Mouse (Mus musculus) cerebellum, adult 2 months (tissue): Measurements from ENCODE around the gene Hpd.

Experiments
- CTCF ChIP-seq: fragments of 200-500 bp; IDR thresholded peaks from 2 replicates; pipeline ENCODE4 v1.5.1; 2011; ENCODE audit warnings: low read depth, mild to moderate bottlenecking, control low read depth, low read length, moderate library complexity, borderline replicate concordance; ENCODE audit not compliant: insufficient read depth
- POLR2A ChIP-seq: fragments of 200-500 bp; IDR thresholded peaks from 2 replicates; pipeline ENCODE4 v1.6.1; 2011; ENCODE audit warnings: low read length, control low read depth, borderline replicate concordance; ENCODE audit not compliant: insufficient read depth

DNA sequence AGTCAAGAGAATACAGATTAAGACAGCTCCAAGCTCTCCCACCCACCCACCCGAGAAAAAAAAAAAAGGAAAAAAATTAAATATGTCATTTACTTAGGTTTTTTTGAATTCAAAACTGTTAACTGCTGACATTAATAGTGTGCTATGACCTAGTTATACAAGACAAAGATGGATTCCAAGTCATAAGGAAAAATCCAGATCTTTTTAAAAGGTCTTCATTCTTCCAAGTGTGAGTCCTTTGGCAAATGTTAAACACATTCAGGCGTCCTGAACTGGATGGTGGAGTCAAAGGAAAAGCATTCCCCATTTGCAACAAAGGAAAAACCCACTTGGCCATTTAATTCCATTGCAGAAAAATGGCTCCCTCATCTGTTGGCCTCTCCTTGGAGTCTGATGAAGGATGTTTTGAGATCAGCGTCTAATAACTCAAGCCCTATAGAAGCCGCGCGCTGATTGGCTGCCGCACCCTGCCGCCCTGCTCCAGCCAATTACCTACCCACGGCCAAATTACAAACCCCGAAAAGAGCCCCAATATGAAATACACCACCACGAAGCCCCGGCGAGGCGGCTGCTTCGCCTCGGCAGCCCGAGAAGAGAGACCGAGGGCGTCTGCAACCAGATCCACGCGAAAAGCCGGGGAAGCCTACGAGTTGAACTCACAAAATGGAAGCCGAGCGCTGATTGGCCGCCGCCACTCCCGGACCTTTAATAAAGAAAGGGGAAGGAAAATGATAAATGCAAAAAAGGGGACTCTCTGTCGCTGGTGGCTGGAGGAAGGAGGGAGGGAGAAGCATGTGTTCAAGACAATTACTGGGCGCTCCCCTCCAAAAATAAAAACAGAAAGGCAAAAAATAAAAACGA is 41.6 kb downstream of the Hpd start:
- peak; percentile 97 for TF ChIP-seq POLR2A
- TF ChIP-seq CTCF: no peak
